Mouse (Mus musculus): ENCODE results near the gene Mss51.

Gene Mss51

GRCm38 (mm10) chr14:20451765-20452331 is 44.9 kb downstream of the Mss51 start, which contains the start of gene Cfap70:
Cfap70 (minus strand) TSS chr14:20452226.
- DNase-seq (ENCODE audit: low spot score) = peak; percentile 68

- DNase-seq (ENCODE audit: low spot score) = no peak
Measured at GRCm38 (mm10) chr14:20451302-20451701, 45.4 kb downstream of the Mss51 start.

GRCm38 (mm10) chr14:20447209-20447608 is 49.5 kb downstream of the Mss51 start:
- no peak for DNase-seq (ENCODE audit: low spot score)

GRCm38 (mm10) chr14:20442252-20442651 is 54.4 kb downstream of the Mss51 start:
- no peak for DNase-seq (ENCODE audit: low spot score)

GRCm38 (mm10) chr14:20436976-20437375 is 59.7 kb downstream of the Mss51 start:
- no peak for DNase-seq (ENCODE audit: low spot score)

All from urinary bladder, postnatal 25 days (tissue).